Mouse (Mus musculus) testis, postnatal 10 days (tissue): Measurements from ENCODE around the gene Gm44973.
A peak's percentile ranks its signal among the peaks of the same experiment; 100 is the strongest.
"Not testable (repeated sequence)": the region's sequence is repeated elsewhere in the genome, so short reads cannot be mapped to it uniquely, and the experiment has no call there.

Experiments
- DNase-seq: peaks from one replicate; pipeline ENCODE4 v3.0.0; 2021; ENCODE audit warnings: low spot score

Gm44973 gene

DNA sequence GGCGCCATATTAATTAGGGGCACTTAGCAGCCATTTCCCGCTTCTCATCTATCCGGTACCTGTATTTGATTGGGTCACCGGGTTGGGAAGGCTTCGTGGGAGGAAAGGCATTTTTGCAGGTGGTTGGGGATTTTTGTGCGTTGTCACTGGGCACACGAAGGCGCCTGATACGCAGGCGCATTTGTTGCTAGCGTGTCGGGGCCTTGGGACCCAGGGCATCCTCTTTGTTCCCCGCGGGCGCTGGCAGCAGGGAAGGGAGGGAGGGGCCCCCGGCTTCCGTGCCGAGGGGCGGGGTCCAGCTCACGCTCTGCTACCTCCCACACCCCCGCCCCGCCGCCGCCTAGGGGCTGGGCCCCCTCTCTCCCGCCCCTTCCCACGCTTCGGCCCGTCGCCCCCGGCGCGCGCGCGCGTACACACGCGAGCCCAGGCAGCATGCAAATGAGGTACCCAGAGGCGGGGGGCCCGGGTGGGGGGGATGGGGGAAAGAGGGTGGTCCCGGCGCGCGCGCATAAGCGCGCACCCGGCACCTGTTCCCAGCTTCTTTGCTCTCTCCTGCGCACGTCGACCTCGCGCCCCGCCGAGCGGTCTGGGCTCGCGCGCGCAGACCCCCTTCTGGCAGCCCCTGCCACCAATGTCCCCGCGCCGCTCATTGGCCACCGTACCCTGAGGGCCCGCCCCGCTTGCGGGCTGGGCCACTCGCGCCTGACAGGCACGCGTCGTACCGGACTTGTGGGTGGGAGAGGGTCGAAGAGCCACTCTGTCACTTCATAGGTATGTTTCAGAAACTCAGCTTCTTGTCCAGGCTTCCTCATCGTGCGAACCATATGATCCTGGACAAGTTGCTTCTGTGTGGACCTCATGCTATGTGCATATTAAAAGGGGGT lies at the start of gene Gm44973:
Gm44973 (plus strand) TSS at position 379 of the 884 bp plus-strand sequence.
- DNase-seq, result peak; percentile 98

DNA sequence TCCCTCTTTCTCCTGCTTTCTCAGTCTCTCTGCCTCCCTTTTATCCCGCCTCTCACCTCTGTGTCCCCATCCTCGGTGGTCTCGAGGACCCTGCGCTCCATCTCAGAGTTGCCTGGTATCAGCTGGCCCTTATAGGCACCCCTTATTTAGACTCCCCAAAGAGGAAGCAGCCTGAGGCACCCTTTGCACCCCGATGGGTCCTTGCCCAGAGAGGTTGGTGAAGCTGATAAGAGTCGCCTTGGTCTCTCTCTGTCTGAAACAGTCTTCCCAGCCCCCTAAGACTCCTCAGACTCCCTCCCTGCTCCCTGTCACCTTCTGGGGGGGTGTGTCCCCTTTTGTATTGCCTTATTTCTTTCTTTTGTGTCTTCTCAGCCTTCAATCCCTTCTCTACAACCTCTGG lies 44.2 kb upstream of the Gm44973 start, which contains the start of gene Sbk3:
Sbk3 (minus strand) TSS at position 101 of the 400 bp plus-strand sequence.
- DNase-seq, result no peak

DNA sequence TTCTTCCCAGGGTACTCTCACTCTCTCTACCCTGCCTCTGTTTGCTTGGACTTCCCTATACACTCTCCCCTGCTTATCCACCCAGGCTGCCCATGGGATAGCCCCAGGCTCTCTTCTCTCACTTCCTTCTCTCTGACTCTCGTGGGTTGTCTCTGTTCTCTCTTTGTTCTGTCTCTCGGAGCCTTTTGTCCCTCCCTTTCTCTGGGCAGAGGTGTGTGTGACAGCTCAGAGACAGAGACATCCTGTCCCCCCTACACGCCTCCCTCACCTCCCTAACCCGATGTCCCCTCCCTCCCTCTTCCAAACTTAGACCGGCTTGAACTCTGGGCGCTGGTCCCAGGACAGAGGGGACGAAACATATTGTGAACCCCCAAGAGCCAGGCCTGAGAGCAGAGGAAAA lies 43.6 kb upstream of the Gm44973 start:
- no peak for DNase-seq

DNA sequence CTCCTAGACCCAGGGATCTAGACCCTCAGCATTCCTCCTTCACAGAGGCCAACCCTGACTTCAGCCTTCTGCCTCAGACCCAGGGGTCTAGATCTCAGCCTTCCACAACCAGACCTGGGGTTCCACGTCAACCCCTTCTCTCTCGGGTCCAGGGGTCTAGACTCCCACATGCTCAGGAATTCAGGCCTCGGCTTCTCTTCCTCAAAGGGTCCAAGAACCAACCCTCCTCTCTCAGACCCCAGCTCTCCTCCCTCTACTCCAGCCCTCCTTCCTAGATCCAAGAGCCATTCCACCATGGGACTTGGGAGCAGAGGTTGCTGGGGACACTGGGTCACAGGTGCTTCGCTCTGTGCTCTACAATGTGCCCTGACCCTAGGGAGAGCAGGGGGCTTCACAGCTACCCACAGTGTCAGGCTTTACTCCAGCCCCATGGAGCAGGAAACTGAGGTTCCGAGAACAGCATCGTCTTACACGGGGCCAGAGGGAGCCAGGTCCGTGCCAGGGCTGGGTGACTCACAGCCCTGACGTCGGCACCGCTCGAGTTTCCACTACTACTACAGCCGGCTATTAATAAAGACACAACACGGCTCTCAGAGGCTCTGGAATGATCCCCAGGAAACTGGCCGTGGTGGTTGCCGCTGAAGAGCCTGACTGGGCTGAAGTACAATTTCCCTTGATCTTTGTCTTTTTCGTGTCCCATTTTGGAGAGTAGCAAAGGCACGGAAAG lies 42.8 kb upstream of the Gm44973 start:
- no peak for DNase-seq

DNA sequence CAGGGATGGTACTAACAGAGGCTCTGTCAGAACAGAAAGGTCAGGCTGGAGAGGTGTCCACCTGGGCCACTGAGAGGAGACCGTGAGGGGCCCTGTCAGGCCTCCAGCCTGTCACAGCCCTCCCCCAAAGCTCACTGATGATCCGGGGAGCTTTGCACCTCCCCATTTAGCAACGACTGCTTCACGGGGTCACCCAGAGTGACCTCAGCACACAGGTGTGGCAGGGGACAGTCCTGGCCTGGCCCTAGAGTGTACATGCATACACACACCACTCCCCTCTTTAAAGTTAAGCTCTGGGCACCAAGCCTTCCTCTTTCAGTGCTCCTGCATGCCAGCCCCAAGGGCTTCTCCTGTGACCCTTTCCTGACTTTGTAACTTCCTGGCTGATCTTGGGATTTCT lies 39.8 kb upstream of the Gm44973 start:
- DNase-seq, result peak; percentile 37

DNA sequence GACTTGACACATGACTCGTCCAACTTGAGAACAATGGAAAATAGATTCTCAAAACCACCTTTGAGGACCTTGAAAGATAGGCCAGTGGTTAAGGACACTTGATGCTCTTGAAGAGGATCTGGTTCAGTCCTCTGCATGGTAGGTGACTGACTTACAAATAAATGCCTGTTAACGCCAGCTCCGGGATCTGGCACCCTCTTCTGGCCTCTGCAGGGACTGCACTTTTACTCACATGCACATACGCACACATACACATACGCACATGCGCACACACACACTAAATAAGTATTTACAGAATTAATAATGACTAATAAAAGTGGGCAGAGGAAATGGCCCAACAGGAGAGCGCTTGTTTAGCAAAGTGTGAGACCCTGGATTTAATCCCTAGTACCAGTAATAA lies 38.5 kb upstream of the Gm44973 start:
- DNase-seq, result peak; percentile 51

DNA sequence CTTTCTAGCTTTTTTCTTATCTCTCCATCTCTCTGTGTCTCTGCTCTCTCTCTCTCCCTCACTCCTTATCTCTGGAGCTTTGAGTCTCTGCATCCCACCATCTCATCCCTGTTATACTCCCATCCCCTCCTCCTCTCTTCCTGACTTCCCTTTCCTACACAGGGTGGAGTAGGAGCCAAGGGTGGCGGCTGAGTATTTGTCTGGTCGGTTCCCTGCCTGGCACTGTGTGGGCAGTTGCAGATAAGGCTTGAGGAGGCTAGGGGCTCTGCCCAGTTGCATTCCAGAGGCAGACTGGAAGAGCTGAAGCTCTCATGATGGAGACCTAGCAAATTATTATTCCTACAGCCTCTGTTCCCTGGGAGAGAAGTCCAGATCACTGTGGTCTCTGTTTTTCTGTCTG lies 27.0 kb upstream of the Gm44973 start:
- no peak for DNase-seq

DNA sequence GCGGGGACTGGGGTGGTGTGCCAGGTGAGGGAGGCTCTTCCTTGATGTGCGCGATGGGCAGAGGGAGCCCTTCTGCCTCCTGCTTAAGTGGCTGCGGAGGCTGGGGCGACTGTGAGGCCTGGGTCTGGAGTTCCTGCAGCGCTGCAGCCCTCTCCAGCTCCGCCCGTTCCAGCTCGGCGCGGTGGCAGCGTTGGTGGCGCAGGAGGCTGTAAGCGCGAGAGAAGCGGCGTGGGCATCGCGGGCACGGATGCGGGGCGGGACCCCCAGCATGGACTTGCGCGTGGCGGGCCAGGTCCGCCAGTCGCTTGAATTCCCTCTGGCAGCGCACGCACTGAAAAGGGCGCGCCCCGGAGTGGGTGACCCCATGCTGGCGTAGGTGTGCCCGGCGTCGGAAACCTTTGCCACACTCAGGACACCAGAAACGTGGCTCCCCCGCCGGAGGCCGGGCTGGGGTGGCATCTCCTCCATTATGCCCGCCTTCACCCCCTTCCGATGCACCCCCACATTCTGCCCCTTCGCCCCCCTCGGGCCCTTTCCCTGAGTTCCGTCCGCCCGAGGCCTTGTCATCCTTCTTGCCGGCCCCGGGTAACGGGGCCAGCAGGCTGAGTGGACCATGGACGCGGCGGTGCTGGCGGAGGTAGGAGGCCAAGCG lies 21.8 kb upstream of the Gm44973 start:
- DNase-seq, result no peak

DNA sequence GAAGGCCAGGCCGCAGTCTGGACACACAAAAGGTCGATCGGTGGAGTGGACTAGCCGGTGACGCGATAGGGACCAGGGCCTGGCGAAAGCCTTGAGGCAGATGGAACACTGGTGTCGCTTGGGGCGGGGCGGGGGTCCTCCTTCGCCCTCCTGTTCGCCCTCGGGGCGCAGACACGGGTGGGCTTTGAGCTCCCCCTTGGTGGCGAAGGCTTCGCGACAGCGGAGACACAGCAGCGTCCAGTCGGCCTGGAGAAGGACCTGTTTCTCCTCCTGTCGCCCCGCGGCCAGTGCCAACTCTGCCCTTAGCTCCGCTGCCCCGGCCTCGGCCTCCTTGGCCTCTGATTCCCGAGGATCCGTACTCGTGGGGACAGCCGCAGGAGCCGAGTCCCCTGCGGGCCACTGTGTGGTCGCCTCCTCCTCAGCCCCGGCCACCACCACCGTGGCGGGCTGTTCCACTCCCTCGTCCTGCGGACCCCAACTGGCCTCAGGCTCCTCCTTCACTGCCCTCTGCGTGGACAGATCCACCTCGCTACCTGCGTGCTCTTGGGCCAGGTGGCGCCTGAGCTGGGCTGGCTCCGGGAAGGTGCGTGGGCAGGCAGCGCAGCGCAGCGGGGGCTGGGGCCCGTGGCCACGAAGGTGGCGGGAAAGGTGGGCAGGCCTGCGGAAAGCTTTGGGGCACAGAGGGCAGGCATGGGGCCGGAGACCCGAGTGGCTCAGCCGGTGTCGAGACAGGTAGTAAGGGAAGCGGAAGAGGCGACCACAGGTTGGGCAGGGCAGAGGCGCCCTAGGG lies 21.1 kb upstream of the Gm44973 start:
- DNase-seq, result no peak

DNA sequence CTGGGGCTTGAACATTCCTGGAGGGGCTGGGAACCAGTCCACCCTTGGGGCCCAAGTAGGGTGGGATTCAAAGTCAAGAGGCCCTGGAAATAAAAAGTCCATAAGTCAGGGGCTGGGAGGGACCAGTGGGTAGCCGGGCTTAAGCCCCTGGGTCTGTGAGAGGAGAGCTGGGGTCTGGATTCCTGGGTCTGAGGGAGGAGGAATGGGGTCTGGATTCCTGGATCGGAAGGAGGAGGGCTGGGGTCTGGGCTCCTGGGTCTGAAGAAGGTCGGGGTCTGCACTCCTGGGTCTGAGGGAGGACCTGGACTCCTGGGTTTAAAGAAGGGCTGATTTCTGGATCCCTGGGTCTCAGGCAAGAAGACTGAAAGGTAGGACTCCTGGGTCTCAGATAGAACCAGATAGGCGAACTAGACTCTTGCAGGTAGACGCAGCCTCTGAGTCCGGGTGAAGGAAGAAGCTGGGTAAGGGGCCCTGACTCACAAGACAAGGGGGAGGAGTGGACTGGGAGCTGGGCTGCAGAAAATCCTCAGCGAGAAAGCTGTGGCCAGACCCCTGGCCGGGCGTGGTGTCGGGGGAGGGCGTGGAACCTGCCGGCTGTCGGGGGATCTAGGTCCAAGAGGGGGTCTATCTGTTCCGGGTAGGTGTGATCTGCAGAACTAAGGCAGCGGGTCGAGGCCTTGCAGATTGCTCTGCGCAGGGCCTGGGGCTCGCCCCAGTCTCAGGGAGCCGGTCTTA lies 19.9 kb upstream of the Gm44973 start:
- no peak for DNase-seq

DNA sequence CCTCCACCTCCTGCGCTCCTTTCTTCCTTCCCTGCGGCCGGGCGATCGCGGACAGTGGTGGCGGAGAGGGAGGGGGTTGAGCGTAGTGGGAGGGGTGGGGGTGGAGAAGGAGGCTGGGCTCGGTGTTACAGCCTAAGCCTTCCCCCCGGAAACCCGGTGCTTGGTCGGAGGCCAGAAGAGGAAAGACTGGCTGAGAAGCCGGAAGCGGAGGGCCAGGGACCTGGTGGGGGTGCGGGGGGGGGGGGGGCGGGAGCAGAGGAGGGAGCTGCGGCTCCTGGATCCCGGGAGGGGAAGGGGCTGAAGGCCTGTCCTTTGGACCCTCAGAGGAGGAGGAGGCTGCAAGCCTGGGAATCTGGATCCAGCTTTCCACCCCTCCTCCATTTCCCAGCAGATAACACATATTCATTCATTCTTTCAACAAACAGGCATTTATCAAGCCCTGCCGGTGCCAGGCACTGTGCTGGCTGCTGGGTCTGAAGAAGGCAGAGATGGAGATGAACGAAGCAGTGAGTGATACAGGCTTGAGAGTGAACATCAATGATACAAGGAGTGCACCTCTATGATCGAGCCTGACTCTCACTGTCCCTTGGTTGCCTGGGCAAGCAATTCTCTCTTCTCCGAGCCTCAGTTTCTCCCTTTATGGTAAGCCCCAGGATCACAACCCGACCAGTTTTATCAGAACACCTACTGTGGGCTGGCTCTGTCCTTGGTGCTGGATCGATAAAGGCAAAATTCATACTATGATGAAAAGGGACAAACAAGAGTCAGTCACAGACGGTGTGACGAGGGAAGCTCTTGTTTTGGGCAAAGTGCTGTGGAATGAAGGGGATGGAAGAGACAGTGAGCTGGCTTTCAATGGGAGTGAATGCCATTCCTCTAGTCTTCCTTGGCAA lies 19.0 kb upstream of the Gm44973 start, which contains the start of gene Zfp579:
Zfp579 (minus strand) TSS at position 156 of the 893 bp plus-strand sequence.
- peak; percentile 97 for DNase-seq

DNA sequence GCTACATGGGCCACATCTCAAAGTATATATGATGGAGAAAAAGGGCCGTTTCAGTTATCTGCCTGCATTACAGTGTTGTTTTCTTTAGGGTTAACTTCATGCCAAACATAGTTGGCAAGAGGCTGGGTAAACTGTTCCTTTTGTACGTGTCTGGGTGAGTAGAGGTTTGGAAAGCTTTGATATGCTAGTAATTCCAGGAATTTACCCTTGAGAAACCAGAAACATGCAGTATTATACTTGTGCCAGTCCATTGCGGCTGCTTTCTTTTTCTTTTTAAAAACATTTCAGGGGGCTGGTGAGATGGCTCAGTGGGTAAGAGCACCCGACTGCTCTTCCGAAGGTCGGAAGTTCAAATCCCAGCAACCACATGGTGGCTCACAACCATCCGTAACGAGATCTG lies 18.4 kb upstream of the Gm44973 start:
- DNase-seq, result no peak

DNA sequence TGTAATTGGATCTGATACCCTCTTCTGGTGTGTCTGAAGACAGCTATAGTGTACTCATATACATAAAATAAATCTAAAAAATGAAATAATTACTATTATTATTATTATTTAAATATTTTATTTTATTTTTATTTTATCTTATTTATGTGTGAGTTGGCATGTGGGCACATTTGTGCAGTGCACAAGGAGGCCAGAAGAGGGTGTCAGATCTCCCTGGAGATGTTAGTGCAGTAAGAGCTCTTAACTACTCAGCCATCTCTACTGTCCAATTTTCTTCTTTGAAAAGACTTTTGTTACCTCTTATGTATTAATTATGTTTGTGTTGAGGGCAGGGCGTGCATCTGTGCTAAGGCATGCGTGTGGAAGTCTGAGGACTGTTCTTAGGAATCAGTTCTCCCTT lies 15.4 kb upstream of the Gm44973 start:
- peak; percentile 49 for DNase-seq

DNA sequence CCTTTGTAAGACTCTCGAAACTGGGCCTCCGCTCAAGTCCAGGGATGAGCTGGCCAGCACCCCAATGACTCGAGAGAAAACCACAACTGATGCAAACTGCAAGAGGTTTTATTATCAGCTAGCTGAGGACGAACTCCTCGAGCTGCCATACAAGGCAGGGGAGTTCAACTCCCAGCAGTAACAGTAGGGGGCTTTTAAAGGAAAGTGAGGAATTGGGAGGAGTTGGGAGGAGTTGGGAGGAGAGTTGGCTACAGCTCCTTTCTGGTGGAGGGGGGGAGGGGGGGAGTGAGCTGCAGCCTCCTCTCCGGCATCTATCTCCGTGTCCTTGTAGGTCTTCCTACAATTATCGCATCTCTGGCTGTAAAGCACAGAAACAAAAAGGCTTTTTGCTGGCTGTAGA lies 12.4 kb upstream of the Gm44973 start:
- DNase-seq, result not testable (repeated sequence)

DNA sequence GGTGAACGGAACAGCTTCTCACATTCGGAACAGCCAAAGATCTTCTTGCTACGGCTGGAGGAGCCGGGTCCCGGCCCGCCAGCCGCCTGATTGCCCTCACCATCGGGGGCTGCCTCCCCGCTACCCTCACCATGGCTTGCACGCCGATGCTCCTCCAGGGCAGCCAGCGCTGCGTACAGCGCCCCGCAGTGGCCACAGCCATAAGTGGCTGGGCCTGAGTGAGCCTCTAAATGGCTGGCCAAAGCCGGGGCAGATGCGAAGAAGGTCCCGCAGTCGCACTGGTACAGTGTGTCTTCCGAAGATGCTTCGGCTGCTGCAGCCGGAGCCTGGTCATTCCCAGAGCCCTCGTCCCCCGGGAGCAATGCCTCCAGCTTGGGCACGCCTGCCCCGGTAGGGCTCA lies 7.1 kb upstream of the Gm44973 start:
- no peak for DNase-seq

DNA sequence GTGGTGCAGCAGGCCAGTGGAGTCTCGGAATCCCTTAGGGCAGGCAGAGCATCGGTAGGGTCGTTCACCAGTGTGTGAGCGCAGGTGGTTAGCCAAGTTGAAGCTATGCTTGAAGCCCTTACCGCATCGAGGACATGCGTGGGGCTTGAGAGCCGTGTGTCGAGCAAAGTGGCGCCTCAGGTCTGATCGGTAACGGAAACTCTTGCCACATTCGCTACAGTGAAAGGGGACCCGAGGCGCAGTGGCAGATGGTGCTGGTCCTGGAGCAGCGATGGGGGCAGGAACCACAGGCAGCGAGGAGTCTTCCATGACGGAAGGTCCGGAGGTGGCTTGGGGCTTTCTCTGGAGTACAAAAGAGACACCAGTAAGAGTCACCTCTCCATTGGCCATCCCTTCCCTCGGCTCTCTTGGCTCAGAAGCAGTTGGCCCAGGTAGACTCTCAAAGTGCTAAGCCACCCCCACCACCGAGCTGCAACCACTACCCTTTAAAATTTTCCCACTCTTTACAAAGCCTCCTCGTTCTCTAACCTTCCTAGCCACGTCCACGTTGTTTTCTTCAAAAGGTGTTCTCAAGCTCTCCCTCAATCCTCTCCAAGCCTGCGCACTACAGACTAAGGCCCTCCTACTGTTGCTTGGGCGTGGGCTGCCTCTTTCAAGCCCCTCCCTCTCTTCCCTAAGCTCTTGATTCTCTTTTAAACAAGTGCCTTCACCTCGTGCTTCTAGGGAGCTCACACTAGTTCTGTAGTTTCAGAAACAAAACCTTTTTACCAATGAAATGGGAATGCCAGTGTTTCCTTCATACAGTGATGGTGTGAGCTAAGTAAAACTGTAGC lies 2.4 kb upstream of the Gm44973 start:
- no peak for DNase-seq

DNA sequence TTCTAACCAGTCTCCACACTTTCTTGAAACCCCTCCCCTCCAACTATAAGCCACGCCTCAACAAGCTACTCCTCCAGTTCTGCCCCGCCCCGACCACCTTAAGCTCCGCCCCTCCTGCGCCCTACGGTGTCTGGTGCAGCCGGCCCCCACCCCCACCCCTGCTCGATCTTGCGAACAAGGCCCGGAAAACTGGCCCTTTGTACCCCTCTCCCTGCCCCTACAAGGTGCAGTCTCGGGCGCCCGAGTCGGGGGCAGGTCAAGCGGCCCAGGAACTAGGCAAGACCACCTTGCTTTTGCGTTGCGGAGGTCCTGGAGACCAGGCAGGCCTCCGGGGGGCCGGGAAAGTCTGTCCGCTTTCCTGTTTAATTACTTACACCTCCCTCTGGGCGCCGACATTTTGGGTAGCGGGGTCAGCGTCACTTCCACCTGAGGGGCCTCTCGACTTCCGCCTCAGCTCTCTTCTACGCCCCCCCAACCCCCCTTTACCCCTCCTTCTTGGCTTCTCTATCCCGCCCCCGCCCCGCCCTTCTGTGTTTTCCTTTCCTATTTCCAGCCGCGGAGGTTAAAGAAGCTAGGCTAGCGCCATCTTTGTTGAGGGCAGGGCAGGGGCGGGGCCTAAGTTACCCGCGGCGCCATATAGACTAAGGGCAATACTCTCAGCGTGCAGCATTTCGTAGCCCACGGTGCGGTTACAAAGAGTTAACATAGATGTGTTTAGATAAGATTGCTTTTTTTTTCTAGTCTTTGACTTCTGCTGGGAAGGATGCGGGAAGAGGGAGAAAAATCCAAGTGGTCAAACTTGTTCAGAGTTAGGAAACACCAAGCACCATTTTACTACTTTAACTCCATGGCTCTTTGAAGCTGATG lies 812 bp upstream of the Gm44973 start, which contains the start of the genes Zfp524 and Fiz1:
Zfp524 (plus strand) TSS at position 165 of the 867 bp plus-strand sequence.
Fiz1 (minus strand) TSS at position 447 of the 867 bp plus-strand sequence.
- peak; percentile 98 for DNase-seq

DNA sequence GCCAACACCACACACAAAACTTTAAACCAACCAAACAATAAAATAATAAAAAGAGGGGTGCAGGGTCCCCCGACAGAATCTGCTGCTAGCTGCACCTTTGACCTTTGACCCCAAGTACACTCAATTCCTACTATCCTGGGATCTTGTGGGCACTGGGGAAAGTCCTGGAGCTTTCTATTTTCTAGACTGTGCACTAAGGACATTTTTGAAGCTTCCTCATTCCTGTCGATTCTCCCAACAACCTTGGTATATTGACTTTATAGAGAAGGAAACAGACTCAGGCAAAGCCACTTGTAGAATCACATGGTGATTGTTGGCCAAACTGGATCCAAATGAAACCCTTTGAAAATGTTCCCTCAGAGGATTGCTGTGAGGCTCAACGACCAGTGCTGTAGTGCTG lies 761 bp downstream of the Gm44973 start:
- DNase-seq, result no peak
